Mouse (Mus musculus): Measurements from ENCODE around the gene Ice2. TPM values are rescaled to one million over a fixed set of nuclear protein-coding genes. Genes with fewer than 3 reads are reported as not detected.

Gene Ice2
- polyA plus RNA-seq (2017; shearing (Covaris generic)): 12.7 TPM

GRCm38 (mm10) chr9:69397760-69398452 is at the start of gene Ice2:
Gene Ice2 (plus strand): TSS chr9:69397906.

DNA sequence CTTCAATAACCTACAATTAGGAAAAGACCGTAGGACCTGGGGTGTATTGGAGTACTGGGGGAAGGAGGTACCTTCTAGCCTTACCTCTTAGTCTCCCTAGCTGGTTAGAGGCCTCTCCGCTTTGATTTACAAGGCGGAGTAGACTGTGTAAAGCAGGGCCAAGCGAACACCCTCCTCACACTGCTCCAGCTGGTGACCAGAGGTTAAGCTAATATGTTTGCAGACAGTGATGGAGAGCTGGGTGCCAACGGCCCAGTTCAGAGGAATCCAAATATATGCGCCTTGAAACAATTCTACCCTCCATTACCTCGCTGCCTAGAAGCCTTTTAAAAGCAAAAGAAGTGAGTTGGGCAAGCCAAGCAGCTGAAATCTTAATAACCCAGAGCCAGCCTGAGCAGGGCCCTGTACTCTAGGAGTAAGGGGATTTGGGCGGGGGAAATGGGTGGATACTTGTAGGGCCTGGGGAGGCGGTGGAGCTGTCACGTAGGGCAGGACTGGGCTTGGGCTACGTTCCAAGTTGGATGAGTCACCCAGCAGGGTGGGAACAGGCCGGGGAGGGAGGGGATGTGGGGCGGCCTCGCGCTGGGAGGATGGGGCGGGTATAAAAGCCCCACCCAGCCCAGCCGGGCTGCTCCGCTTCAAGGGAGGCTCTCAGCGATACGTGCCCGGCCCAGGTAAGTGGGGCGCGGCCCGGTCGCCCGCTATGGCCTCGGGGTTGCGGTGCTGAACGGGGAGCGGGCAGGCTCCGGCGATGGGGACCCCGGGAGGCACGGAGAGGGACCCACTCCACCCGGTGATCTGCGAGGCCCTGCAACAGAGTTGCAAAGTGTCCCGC is 55.6 kb downstream of the Ice2 start, which contains the start of gene Anxa2:
TSS of gene Anxa2 (plus strand) at position 555 of the 835 bp plus-strand sequence.

Other genes starting within 250 kb of the Ice2 start
- 165 TPM for gene Anxa2, start 55.7 kb downstream of the Ice2 start, polyA plus RNA-seq (2017; shearing (Covaris generic))

Data from effector memory CD4-positive, alpha-beta T cell, adult 7 months (primary cell).